Mouse (Mus musculus) layer of hippocampus, adult 11-12 months (tissue): ENCODE results near the gene Kcnj11.

Source experiments
- DNase-seq: peaks from one replicate; pipeline ENCODE4 v3.0.0; 2022; ENCODE audit warnings: low spot score

Kcnj11 gene

DNA sequence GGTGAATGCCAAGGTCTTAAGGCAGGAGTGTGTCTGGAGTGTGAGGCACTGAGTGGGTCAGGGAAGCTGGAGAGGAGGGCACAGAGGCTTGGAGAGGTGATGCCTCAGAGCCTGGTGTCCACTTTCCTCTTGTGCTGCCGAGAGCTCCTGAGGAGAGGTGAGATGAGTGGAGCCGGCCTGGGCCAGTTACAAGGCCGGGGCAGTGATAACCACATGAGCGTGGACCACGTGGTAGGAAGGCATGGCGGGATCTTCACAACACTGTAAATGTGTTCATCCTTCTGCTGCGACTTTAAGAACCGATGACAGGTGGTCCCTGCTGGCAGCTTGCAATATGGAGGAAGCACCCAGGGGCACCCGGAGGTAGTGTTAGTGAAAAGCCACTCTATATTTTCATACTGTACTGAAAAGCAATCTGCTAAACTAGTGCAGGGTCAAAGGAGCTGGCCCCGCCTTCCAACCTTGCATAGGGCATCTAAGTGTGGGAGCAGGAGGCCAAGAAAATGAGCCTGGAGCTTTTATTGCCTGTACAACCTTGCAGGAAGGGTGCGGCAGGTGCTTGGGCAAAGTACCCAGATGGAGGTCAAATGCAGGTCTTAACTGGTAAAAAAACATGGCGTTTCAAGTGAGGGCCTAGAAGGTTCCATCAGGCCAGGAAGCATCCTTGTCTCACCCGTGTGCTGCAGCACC lies 52.5 kb downstream of the Kcnj11 start:
- DNase-seq: no peak

DNA sequence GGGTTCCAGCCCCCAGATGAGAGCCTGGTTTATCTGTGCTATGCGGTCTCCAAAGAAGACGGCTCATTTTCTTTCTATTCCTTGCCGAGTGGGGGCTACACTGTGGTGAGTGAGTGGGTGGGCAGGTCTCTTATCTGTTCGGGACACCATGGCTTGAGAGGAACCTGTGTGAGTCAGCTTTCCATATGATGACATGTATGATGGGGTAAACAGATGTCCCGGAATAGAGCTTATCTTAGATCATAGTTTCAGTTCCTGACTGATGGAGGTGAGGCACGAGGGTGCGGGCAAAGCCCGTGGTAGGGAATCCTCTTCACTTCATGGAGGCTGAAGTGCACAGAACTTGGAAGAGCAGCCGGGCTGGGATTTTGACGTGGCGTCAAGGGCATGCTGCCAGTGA lies 54.7 kb downstream of the Kcnj11 start:
- no peak for DNase-seq

DNA sequence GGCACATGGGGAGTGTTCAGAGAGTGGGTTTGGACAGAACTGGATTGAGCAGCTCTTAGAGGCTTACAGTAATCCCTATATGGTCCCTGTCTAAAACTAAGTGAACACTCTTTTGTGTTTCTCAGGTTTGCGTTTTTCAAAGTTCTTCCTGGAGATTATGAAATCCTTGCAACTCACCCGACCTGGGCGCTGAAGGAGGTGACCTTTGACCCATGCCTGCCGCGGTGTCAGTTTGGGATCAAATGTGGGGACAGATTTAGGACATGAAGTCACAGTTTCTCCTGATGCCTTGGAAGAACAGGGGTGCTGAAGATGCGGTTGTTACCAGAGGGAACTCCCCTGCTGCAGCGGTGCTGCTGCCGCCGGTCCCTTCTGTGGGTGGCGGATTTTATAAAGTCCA lies 56.5 kb downstream of the Kcnj11 start:
- no peak for DNase-seq
